Mouse (Mus musculus) bone marrow macrophage, adult 2 months (primary cell): ENCODE data around the gene Cars.

Experiments
- CTCF ChIP-seq: IDR thresholded peaks from 2 replicates; pipeline ENCODE4 v1.5.1; 2012; ENCODE audit warnings: low read depth, mild to moderate bottlenecking, low read length, moderate library complexity
- POLR2A ChIP-seq: IDR thresholded peaks from 2 replicates; pipeline ENCODE4 v1.6.1; 2012; ENCODE audit warnings: mild to moderate bottlenecking, low read depth, low read length, borderline replicate concordance

- TF ChIP-seq CTCF (no peak), POLR2A (no peak)
These were observed 42.8 kb downstream of the Cars start for GRCm38 (mm10) chr7:143556964-143557610.
